Mouse (Mus musculus): ENCODE results near the gene Fgfr2.

- TF ChIP-seq CTCF (IDR thresholded peaks at IDR 0.05; ENCODE audit: extremely low read depth, insufficient read length, insufficient replicate concordance, low read depth, low read length): no peak
- no peak for TF ChIP-seq POLR2A (IDR thresholded peaks at IDR 0.05; ENCODE audit: low read depth, low read length)
These were observed 2258.4 kb downstream of the Fgfr2 start for GRCm38 (mm10) chr7:130864711-130865110.

Data from small intestine, adult 2 months (tissue).